14 mouse cellular contexts compared by ENCODE assay signal in the genomic region with DNA sequence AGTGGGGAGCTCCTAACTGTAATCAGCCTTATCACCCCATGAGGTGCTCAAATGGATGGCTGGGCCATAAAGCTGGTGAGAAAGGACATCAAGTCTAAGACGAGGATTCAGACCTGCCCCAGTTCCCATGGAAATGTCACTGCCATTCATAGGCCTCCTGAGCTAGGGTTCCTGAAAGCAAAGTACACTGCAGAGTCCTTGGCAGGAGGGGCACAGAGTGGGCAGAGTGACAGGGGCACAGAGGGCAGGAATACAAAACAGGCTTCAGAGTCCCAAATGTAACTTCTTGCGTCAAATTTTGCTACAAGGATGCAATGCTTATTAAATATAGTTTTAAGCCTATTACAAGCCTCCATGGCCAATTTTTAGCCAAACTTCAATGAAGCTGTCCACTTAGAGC. TPM values are rescaled to one million over a fixed set of nuclear protein-coding genes. Genes with fewer than 3 reads are reported as not detected.
A peak's percentile ranks its signal among the peaks of the same experiment; 100 is the strongest.
DNase-seq lines count a peak whose midpoint lies in the region; ATAC-seq and TF ChIP-seq lines count a peak whose summit lies in the region.
"Had no signal": no experiment of that assay in that cellular context is flagged by ENCODE, and none has a peak within 500 bp of the region (broad histone marks: within the 10 kb centered on the region; RNA-seq: fewer than 3 reads in every experiment).

No protein-coding gene starts in this region.

- no peak overlapping the region for H3K27ac ChIP-seq in forebrain, postnatal 0 days (ENCODE audit: low read depth, low read length)
- H3K27ac ChIP-seq in forebrain, embryonic 11.5 days (ENCODE audit: low read depth, low read length): no peak overlapping the region
- H3K27ac ChIP-seq in layer of hippocampus, adult 2 months: peak overlapping the region; percentile 76
- H3K27ac ChIP-seq: kidney, postnatal 0 days; midbrain, embryonic 13.5 days had no signal

- no peak overlapping the region for H3K9ac ChIP-seq in forebrain, postnatal 0 days
- no peak overlapping the region for H3K9ac ChIP-seq in forebrain, embryonic 11.5 days (ENCODE audit: low read length)
- H3K9ac ChIP-seq: midbrain, embryonic 13.5 days had no signal

- no peak for TF ChIP-seq CTCF in forebrain, postnatal 0 days (IDR thresholded peaks at IDR 0.05; ENCODE audit: low read depth)
- no peak for TF ChIP-seq CTCF in layer of hippocampus, adult 2 months (conservative IDR thresholded peaks at IDR 0.05)

- DNase-seq in forebrain, postnatal 0 days: peak; percentile 10
- DNase-seq in forebrain, embryonic 11.5 days (ENCODE audit: low spot score): no peak
- peak; percentile 20 to 52 for DNase-seq in layer of hippocampus, adult 2 months (ENCODE audit: low spot score in 2 of 2)
- DNase-seq in layer of hippocampus, adult 9-11 months: no peak
- DNase-seq in layer of hippocampus, postnatal 14 days (ENCODE audit: low spot score in 2 of 2): peak; percentile 32 to 66
- no peak for DNase-seq in yolk sac, embryonic 10.5 days (ENCODE audit: low spot score)
- DNase-seq: heart, postnatal 10 days; thymus, adult 2 months had no signal

- no peaks in the 10 kb centered on the region for H3K27me3 ChIP-seq in forebrain, postnatal 0 days (ENCODE audit: insufficient read depth, low read length)
- H3K27me3 ChIP-seq in forebrain, embryonic 11.5 days (ENCODE audit: control insufficient read depth, insufficient read depth, low read length): no peaks in the 10 kb centered on the region
- no peaks in the 10 kb centered on the region for H3K27me3 ChIP-seq in megakaryocyte, embryonic 14.5 days (replicated peaks)
- H3K27me3 ChIP-seq: midbrain, embryonic 13.5 days had no signal

- 54% methylated on average over 2 of the region's 2 CpGs for WGBS in forebrain, postnatal 0 days
- 76% methylated on average over 2 of the region's 2 CpGs for WGBS in forebrain, embryonic 11.5 days

- H3K9me3 ChIP-seq in forebrain, postnatal 0 days (ENCODE audit: low read length): no peaks in the 10 kb centered on the region
- no peaks in the 10 kb centered on the region for H3K9me3 ChIP-seq in forebrain, embryonic 11.5 days (ENCODE audit: control insufficient read depth, low read length)
- no peaks in the 10 kb centered on the region for H3K9me3 ChIP-seq in megakaryocyte, embryonic 14.5 days
- H3K9me3 ChIP-seq: midbrain, embryonic 13.5 days had no signal

- H3K36me3 ChIP-seq in forebrain, postnatal 0 days (ENCODE audit: insufficient read depth): peaks cover 16% of the 10 kb centered on the region
- H3K36me3 ChIP-seq in forebrain, embryonic 11.5 days (ENCODE audit: control insufficient read depth, insufficient read depth, low read length): peaks cover 12% of the 10 kb centered on the region
- H3K36me3 ChIP-seq in megakaryocyte, embryonic 14.5 days (replicated peaks; ENCODE audit: low read length): peaks cover 96% of the 10 kb centered on the region

- H3K4me2 ChIP-seq in forebrain, postnatal 0 days (ENCODE audit: low read depth): no peak overlapping the region
- no peak overlapping the region for H3K4me2 ChIP-seq in forebrain, embryonic 11.5 days (ENCODE audit: low read depth, low read length, severe bottlenecking)
- H3K4me2 ChIP-seq: liver, embryonic 11.5 days; midbrain, embryonic 13.5 days had no signal

- ATAC-seq in forebrain, postnatal 0 days: peak; percentile 48; the same call in 1 of the 2 replicates
- ATAC-seq in forebrain, embryonic 11.5 days (replicated peaks; ENCODE audit: low FRiP score): no peak
- ATAC-seq in megakaryocyte, adult 5-6 weeks (ENCODE audit: poor library complexity, severe bottlenecking): no peak
- ATAC-seq: forebrain, embryonic 14.5 days; midbrain, embryonic 13.5 days had no signal

- H3K4me3 ChIP-seq in forebrain, postnatal 0 days (ENCODE audit: low read depth, low read length): no peak overlapping the region
- H3K4me3 ChIP-seq in forebrain, embryonic 11.5 days (ENCODE audit: low read depth, low read length): no peak overlapping the region
- H3K4me3 ChIP-seq in layer of hippocampus, adult 2 months: no peak overlapping the region
- H3K4me3 ChIP-seq in megakaryocyte, embryonic 14.5 days (replicated peaks): peak overlapping the region; percentile 6
- H3K4me3 ChIP-seq: midbrain, embryonic 13.5 days had no signal

- H3K4me1 ChIP-seq in forebrain, postnatal 0 days (ENCODE audit: insufficient read depth): no peaks in the 10 kb centered on the region
- no peaks in the 10 kb centered on the region for H3K4me1 ChIP-seq in forebrain, embryonic 11.5 days (replicated peaks; ENCODE audit: control insufficient read depth, insufficient read depth, low read length)
- H3K4me1 ChIP-seq in megakaryocyte, embryonic 14.5 days: peaks cover 94% of the 10 kb centered on the region

RNA-seq across cellular contexts. Expression of gene Tbxas1, which starts 59.6 kb away (rescaled TPM):
- total RNA-seq in forebrain, postnatal 0 days (2014; rRNA removed): 1.5 and 1.8 TPM in 2 replicates
- 1.9 and 2.0 TPM in 2 replicates for polyA plus RNA-seq in forebrain, postnatal 0 days (2015; fragmentation: Nextera tagmentation; extraction: Ambion mirVana)
- polyA plus RNA-seq in forebrain, embryonic 11.5 days (2014; fragmentation: Nextera tagmentation; extraction: Ambion mirVana): 1.4 and 1.5 TPM in 2 replicates
- total RNA-seq in layer of hippocampus, adult 2 months (2021): 1 to 10 TPM; 2.8 TPM
- polyA plus RNA-seq in megakaryocyte, embryonic 14.5 days (2012; ENCODE audit: insufficient read depth, low replicate concordance): 165 and 265 TPM in 2 replicates
- 22.3 and 25.1 TPM in 2 replicates for total RNA-seq in megakaryocyte, adult 5-6 weeks (2015)
- 33.0 and 43.3 TPM in 2 replicates for total RNA-seq in megakaryocyte, adult 5-6 weeks (2017)
- 1 to 10 TPM; 1.9 to 3.1 TPM for total RNA-seq in layer of hippocampus, postnatal 14 days (2021)

Comparison
In these comparisons a context has a peak if more than half of its experiments do, and no peak if none do; other contexts are left out.
1. DNase-seq: peak in forebrain, postnatal 0 days (single experiment), layer of hippocampus, adult 2 months (2 of 2) and layer of hippocampus, postnatal 14 days (2 of 2); none in forebrain, embryonic 11.5 days (single experiment), layer of hippocampus, adult 9-11 months (single experiment) and yolk sac, embryonic 10.5 days (single experiment).